Mouse (Mus musculus): ENCODE measurements around the gene Anxa6. TPM values are rescaled to one million over a fixed set of nuclear protein-coding genes. Genes with fewer than 3 reads are reported as not detected.

Gene Anxa6
- polyA plus RNA-seq, 1 experiment from 2014 or later: 411 TPM

GRCm38 (mm10) chr11:55075602-55076001 is 42.4 kb upstream of the Anxa6 start:
- DNase-seq: peak; percentile 32
- Histone ChIP-seq H3K9me3 (ENCODE audit: low read depth, low read length) (no peaks in the 10 kb centered on the region), H3K9ac (no peak overlapping the region), H3K4me3 (ENCODE audit: low read depth, low read length) (no peak overlapping the region), H3K4me2 (no peak overlapping the region), H3K27me3 (ENCODE audit: insufficient read depth, low read length) (0 out of 2 replicates have a peak, but pooled peaks cover 4% of the 10 kb centered on the region), H3K4me1 (ENCODE audit: insufficient read depth) (peaks cover 6% of the 10 kb centered on the region; the same call in 1 of the 2 replicates), H3K27ac (ENCODE audit: low read depth) (no peak overlapping the region), H3K36me3 (ENCODE audit: insufficient read depth) (no peaks in the 10 kb centered on the region)
- no peak for TF ChIP-seq CTCF (IDR thresholded peaks at IDR 0.05; ENCODE audit: low read depth)
- WGBS: 39% methylated on average over 2 of the region's 2 CpGs
- no peak for ATAC-seq (ENCODE audit: insufficient read depth)

GRCm38 (mm10) chr11:55073191-55073590 is 39.9 kb upstream of the Anxa6 start:
- 48% methylated on average over 10 of the region's 10 CpGs for WGBS
- H3K36me3 ChIP-seq (ENCODE audit: insufficient read depth): no peaks in the 10 kb centered on the region
- H3K9ac ChIP-seq: no peak overlapping the region
- H3K27ac ChIP-seq (ENCODE audit: low read depth): no peak overlapping the region
- H3K27me3 ChIP-seq (ENCODE audit: insufficient read depth, low read length): 0 out of 2 replicates have a peak, but pooled peaks cover 3% of the 10 kb centered on the region
- H3K4me3 ChIP-seq (ENCODE audit: low read depth, low read length): no peak overlapping the region
- DNase-seq (no peak), ATAC-seq (ENCODE audit: insufficient read depth) (no peak)
- H3K9me3 ChIP-seq (ENCODE audit: low read depth, low read length): no peaks in the 10 kb centered on the region
- H3K4me1 ChIP-seq (ENCODE audit: insufficient read depth): peaks cover 6% of the 10 kb centered on the region; the same call in 1 of the 2 replicates
- TF ChIP-seq CTCF (IDR thresholded peaks at IDR 0.05; ENCODE audit: low read depth): no peak
- no peak overlapping the region for H3K4me2 ChIP-seq

GRCm38 (mm10) chr11:55072467-55072866 is 39.2 kb upstream of the Anxa6 start:
- Histone ChIP-seq H3K27me3 (ENCODE audit: insufficient read depth, low read length) (no peaks in the 10 kb centered on the region), H3K4me1 (ENCODE audit: insufficient read depth) (peaks cover 6% of the 10 kb centered on the region; the same call in 1 of the 2 replicates), H3K4me2 (no peak overlapping the region), H3K9ac (no peak overlapping the region), H3K9me3 (ENCODE audit: low read depth, low read length) (no peaks in the 10 kb centered on the region), H3K36me3 (ENCODE audit: insufficient read depth) (no peaks in the 10 kb centered on the region), H3K27ac (ENCODE audit: low read depth) (no peak overlapping the region), H3K4me3 (ENCODE audit: low read depth, low read length) (no peak overlapping the region)
- no peak for ATAC-seq (ENCODE audit: insufficient read depth)
- WGBS: 80% methylated on average over 8 of the region's 8 CpGs
- no peak for TF ChIP-seq CTCF (IDR thresholded peaks at IDR 0.05; ENCODE audit: low read depth)
- no peak for DNase-seq

GRCm38 (mm10) chr11:55071344-55071743 is 38.1 kb upstream of the Anxa6 start:
- 74% methylated on average over 5 of the region's 5 CpGs for WGBS
- Histone ChIP-seq H3K9me3 (ENCODE audit: low read depth, low read length) (no peaks in the 10 kb centered on the region), H3K4me3 (ENCODE audit: low read depth, low read length) (no peak overlapping the region), H3K4me1 (ENCODE audit: insufficient read depth) (no peaks in the 10 kb centered on the region), H3K9ac (no peak overlapping the region), H3K27me3 (ENCODE audit: insufficient read depth, low read length) (no peaks in the 10 kb centered on the region), H3K4me2 (no peak overlapping the region), H3K36me3 (ENCODE audit: insufficient read depth) (no peaks in the 10 kb centered on the region), H3K27ac (ENCODE audit: low read depth) (no peak overlapping the region)
- TF ChIP-seq CTCF (IDR thresholded peaks at IDR 0.05; ENCODE audit: low read depth): no peak
- no peak for ATAC-seq (ENCODE audit: insufficient read depth)
- no peak for DNase-seq

GRCm38 (mm10) chr11:55069023-55069422 is 35.8 kb upstream of the Anxa6 start:
- DNase-seq (peak; percentile 62), ATAC-seq (ENCODE audit: insufficient read depth) (peak; percentile 62; the same call in 1 of the 2 replicates)
- Histone ChIP-seq H3K4me2 (no peak overlapping the region), H3K4me3 (ENCODE audit: low read depth, low read length) (no peak overlapping the region), H3K9ac (no peak overlapping the region), H3K27me3 (ENCODE audit: insufficient read depth, low read length) (no peaks in the 10 kb centered on the region), H3K9me3 (ENCODE audit: low read depth, low read length) (no peaks in the 10 kb centered on the region), H3K36me3 (ENCODE audit: insufficient read depth) (no peaks in the 10 kb centered on the region), H3K27ac (ENCODE audit: low read depth) (peak overlapping the region; percentile 18; the same call in 1 of the 2 replicates), H3K4me1 (ENCODE audit: insufficient read depth) (no peaks in the 10 kb centered on the region)
- TF ChIP-seq CTCF (IDR thresholded peaks at IDR 0.05; ENCODE audit: low read depth): no peak
- WGBS: 31% methylated on average over 2 of the region's 2 CpGs

- H3K36me3 ChIP-seq (ENCODE audit: insufficient read depth): no peaks in the 10 kb centered on the region
- ATAC-seq (ENCODE audit: insufficient read depth) (no peak), DNase-seq (no peak)
- TF ChIP-seq CTCF (IDR thresholded peaks at IDR 0.05; ENCODE audit: low read depth): no peak
- no peak overlapping the region for H3K9ac ChIP-seq
- no peaks in the 10 kb centered on the region for H3K27me3 ChIP-seq (ENCODE audit: insufficient read depth, low read length)
- no peaks in the 10 kb centered on the region for H3K4me1 ChIP-seq (ENCODE audit: insufficient read depth)
- H3K27ac ChIP-seq (ENCODE audit: low read depth): no peak overlapping the region
- no peak overlapping the region for H3K4me3 ChIP-seq (ENCODE audit: low read depth, low read length)
- H3K4me2 ChIP-seq: no peak overlapping the region
- WGBS: 52% methylated on average over 4 of the region's 4 CpGs
- no peaks in the 10 kb centered on the region for H3K9me3 ChIP-seq (ENCODE audit: low read depth, low read length)
Observed at GRCm38 (mm10) chr11:55066921-55067320, 33.7 kb upstream of the Anxa6 start.

GRCm38 (mm10) chr11:55062856-55063255 is 29.6 kb upstream of the Anxa6 start:
- WGBS: 14% methylated on average over 5 of the region's 5 CpGs

GRCm38 (mm10) chr11:55060802-55061201 is 27.6 kb upstream of the Anxa6 start:
- TF ChIP-seq CTCF (IDR thresholded peaks at IDR 0.05; ENCODE audit: low read depth): no peak
- Histone ChIP-seq H3K9ac (no peak overlapping the region), H3K36me3 (ENCODE audit: insufficient read depth) (no peaks in the 10 kb centered on the region), H3K27ac (ENCODE audit: low read depth) (no peak overlapping the region), H3K4me3 (ENCODE audit: low read depth, low read length) (no peak overlapping the region), H3K9me3 (ENCODE audit: low read depth, low read length) (no peaks in the 10 kb centered on the region), H3K4me1 (ENCODE audit: insufficient read depth) (no peaks in the 10 kb centered on the region), H3K4me2 (no peak overlapping the region), H3K27me3 (ENCODE audit: insufficient read depth, low read length) (no peaks in the 10 kb centered on the region)
- no peak for DNase-seq
- 85% methylated on average over 5 of the region's 5 CpGs for WGBS
- no peak for ATAC-seq (ENCODE audit: insufficient read depth)

More at GRCm38 (mm10) chr11:55062856-55063255, 29.6 kb upstream of the Anxa6 start:
- H3K4me3 ChIP-seq (ENCODE audit: low read depth, low read length): no peak overlapping the region
- no peaks in the 10 kb centered on the region for H3K9me3 ChIP-seq (ENCODE audit: low read depth, low read length)
- TF ChIP-seq CTCF (IDR thresholded peaks at IDR 0.05; ENCODE audit: low read depth): no peak
- H3K36me3 ChIP-seq (ENCODE audit: insufficient read depth): no peaks in the 10 kb centered on the region
- H3K27me3 ChIP-seq (ENCODE audit: insufficient read depth, low read length): no peaks in the 10 kb centered on the region
- no peak for ATAC-seq (ENCODE audit: insufficient read depth)
- no peak overlapping the region for H3K27ac ChIP-seq (ENCODE audit: low read depth)
- no peak overlapping the region for H3K4me2 ChIP-seq
- H3K4me1 ChIP-seq (ENCODE audit: insufficient read depth): no peaks in the 10 kb centered on the region
- no peak for DNase-seq
- H3K9ac ChIP-seq: no peak overlapping the region
